Mouse (Mus musculus) thymus, adult 2 months (tissue): ENCODE measurements around the gene Hoxa5. TPM values are rescaled to one million over a fixed set of nuclear protein-coding genes. Genes with fewer than 3 reads are reported as not detected.

Source experiments
- DNase-seq: peaks from one replicate; pipeline ENCODE4 v3.0.0; 2021
- H3K27ac ChIP-seq: fragments of 200-500 bp; 2 replicates; pipeline ENCODE4 v1.5.1; 2012; ENCODE audit warnings: low read length, control low read depth; ENCODE audit not compliant: control insufficient read depth, insufficient read depth
- H3K27me3 ChIP-seq: fragments of 200-500 bp; 2 replicates; pipeline ENCODE4 v1.6.1; 2012; ENCODE audit warnings: mild to moderate bottlenecking, low read length, moderate library complexity, mixed read lengths; ENCODE audit not compliant: control insufficient read depth, insufficient read depth
- H3K36me3 ChIP-seq: fragments of 200-500 bp; 2 replicates; pipeline ENCODE4 v1.6.1; 2012; ENCODE audit warnings: mild to moderate bottlenecking, low read length, moderate library complexity; ENCODE audit not compliant: control insufficient read depth, insufficient read depth
- H3K4me1 ChIP-seq: fragments of 200-500 bp; replicated peaks from 2 replicates; pipeline ENCODE4 v1.6.1; 2012; ENCODE audit warnings: low read length; ENCODE audit not compliant: control insufficient read depth, insufficient read depth
- H3K4me3 ChIP-seq: fragments of 200-500 bp; 2 replicates; pipeline ENCODE4 v1.5.1; 2012; ENCODE audit warnings: mild to moderate bottlenecking, low read length, control low read depth, moderate library complexity; ENCODE audit not compliant: control insufficient read depth, insufficient read depth
- CTCF ChIP-seq: fragments of 200-500 bp; IDR thresholded peaks from 2 replicates; pipeline ENCODE4 v1.5.1; 2012; ENCODE audit warnings: mild to moderate bottlenecking, control low read depth, low read length, moderate library complexity, borderline replicate concordance; ENCODE audit not compliant: control insufficient read depth, poor library complexity, insufficient read depth; ENCODE audit errors: extremely low read depth
- POLR2A ChIP-seq: fragments of 200-500 bp; IDR thresholded peaks from 2 replicates; pipeline ENCODE4 v1.6.1; 2012; ENCODE audit warnings: mild to moderate bottlenecking, low read length, control low read depth, moderate library complexity; ENCODE audit not compliant: control insufficient read depth, poor library complexity, insufficient read depth; ENCODE audit errors: extremely low read depth
- WGBS: fragments of 180-500 bp; shearing (Covaris S2); methylation state at CpG from one replicate; pipeline ENCODE4 v1.1.7; 2018; 5-methylcytosine and 5-hydroxymethylcytosine counted together
- polyA plus RNA-seq: library from polyadenylated mRNA; depleted of rRNA; stranded (reverse); fragments of >200 nt; gene quantifications from 2 replicates; pipeline ENCODE4 v1.2.3, GENCODE M21; 2012

Gene Hoxa5
- polyA plus RNA-seq, 1 experiment = 1.1 TPM

DNA sequence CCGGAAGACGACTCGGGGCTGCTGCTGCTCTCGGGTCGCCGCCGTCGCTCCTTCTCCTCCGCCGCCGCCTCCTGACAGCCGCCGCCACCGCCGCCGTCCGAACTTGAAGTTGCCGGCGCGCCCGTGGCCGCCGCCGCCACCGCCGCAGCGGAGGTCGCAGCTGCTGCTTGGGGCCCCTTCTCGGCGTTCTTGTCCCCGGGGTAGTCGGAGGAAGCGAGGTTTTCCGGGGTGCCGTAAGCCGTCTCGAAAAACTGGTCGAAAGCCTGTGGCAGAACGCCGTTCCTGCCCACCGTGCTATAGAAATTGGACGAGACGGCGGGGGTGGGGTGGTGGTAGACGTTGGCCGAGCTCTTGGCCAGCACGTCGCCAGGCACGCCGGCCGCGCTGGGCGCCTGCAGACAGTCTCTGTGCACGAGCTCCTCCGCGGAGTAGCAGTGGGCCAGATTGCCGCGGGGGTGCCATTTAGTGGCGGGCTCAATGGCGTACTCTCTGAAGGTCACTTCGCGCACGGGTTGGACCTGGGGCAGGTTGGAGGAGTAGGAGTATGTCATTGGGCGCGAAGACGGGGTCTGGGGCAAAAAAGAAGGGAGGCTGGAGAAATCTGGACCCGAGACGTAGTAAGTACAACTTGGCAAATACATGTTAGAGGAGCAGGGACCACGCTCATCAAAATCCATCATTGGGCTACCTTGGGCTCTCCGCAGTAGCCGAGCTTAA, 40.8 kb upstream of the Hoxa5 start:
- Histone ChIP-seq H3K27me3 (peaks cover 72% of the 10 kb centered on the region), H3K4me3 (no peak overlapping the region), H3K27ac (no peak overlapping the region), H3K4me1 (peaks cover 16% of the 10 kb centered on the region), H3K36me3 (no peaks in the 10 kb centered on the region)
- no peak for TF ChIP-seq CTCF
- no peak for TF ChIP-seq POLR2A
- WGBS = 3% methylated on average over 71 of the region's 71 CpGs
- no peak for DNase-seq

DNA sequence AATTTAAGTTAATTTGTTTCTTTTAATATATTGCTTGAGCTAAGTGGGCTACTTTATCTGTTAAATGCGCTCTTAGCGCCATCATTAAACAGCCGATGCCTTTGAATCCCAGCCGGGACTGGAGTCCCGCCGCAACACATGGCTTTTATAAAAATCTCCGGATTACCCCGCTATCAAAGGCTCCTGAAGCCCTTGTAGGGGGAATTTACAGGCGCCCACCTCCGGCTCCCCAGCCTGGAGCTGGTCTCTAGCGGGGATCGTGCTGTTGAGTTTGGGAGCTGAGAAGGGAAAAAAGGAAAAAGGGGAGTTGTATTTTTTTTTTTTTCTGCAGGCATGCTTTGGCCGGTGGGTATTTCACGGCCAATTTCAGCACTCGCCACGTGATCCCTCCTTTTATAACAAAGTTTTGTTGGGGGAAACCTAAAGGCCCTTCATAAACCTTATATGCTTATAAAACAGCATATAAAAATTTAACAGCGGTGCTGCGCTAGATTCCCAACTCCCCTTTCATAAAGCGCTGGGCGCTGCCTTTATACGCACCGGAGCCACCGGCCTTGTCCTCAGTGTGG, 40.2 kb upstream of the Hoxa5 start:
- Histone ChIP-seq H3K27me3 (peaks cover 72% of the 10 kb centered on the region), H3K4me1 (peaks cover 16% of the 10 kb centered on the region), H3K4me3 (no peak overlapping the region), H3K27ac (no peak overlapping the region), H3K36me3 (no peaks in the 10 kb centered on the region)
- TF ChIP-seq CTCF (no peak), POLR2A (no peak)
- no peak for DNase-seq
- WGBS = 8% methylated on average over 23 of the region's 23 CpGs

DNA sequence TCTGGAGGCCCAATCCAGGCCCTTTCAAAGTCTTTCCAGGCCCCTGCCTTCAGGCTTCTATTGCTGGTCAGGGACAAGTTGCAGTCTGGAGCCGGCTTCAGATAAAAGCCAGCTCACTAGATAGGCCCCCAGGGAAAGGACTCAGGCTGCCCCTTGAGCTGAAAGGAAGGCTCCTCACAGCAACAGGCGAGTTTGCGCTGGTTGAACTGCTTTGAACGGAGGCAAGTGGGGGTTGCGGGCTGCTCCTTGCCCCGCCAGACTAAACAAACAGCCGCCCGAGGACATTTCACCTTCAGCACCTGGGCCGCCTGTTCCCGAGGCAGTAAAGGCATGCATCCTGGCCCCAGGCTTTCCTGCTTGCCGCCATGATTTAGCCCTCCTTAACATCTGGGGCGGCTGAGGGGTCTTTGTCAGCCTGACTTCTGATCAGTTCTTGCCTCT, 39.3 kb upstream of the Hoxa5 start:
- Histone ChIP-seq H3K4me1 (peaks cover 13% of the 10 kb centered on the region), H3K27ac (no peak overlapping the region), H3K36me3 (no peaks in the 10 kb centered on the region), H3K27me3 (peaks cover 69% of the 10 kb centered on the region), H3K4me3 (no peak overlapping the region)
- TF ChIP-seq CTCF (no peak), POLR2A (no peak)
- no peak for DNase-seq
- 20% methylated on average over 12 of the region's 12 CpGs for WGBS

DNA sequence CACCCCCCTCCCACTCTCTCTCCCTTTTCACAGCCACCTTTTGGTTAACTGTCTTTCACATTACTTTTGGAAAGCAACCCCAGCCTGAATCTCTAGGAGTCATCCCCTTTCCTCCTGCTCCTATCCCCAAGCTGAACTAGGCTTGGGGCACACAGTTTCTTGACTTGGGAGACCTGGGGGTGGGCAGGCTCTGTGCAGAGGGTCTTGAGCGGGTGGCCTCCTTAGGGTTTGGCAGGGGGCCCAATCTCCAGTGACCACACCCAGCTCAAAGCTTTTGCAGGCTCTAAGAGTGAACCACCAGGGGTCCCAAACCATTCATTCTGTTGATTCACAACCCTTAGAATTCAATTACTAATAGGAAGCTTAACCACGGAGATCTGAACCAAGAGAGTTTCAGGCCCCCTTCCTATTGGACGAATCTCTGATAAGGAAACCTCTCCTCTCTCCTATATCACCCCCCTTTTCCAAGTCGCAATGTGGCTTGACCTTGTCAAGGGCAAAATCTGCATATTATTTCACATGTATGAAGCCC, 38.5 kb upstream of the Hoxa5 start:
- WGBS = 38% methylated on average over 4 of the region's 4 CpGs
- no peak for DNase-seq
- H3K4me1 ChIP-seq = peaks cover 13% of the 10 kb centered on the region

DNA sequence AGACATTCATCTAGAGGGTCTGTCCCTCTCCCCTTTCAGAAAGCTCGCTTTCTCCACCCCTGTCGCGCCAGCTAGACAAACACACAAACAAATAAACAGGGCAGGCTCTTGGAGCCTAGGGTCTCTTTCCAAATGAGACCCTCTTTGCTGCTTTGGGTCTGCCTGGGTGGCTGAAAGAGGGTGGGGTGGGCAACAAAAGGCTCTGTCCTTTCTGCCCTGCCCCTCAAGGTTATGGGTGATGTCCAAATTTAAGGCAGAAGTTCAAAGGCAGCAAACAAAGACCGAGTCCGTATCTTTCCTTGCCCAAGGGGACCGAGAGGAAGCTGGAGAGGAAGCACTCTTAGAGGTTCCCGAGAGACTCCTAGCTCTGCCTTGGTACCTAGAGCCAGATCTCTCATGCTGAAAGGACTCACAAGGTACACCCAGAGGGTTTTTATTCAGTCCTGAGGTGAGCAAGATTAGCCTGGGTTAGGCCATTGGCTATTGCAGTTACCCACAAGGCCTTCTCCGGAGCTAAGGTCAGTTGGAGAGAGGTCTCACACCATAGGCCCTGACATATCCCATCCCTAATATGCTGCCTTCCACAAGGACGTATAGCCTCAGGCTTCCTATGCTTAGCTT, 36.7 kb upstream of the Hoxa5 start:
- no peak for DNase-seq
- H3K27me3 ChIP-seq = peaks cover 58% of the 10 kb centered on the region
- TF ChIP-seq CTCF (no peak), POLR2A (no peak)
- WGBS = 23% methylated on average over 9 of the region's 9 CpGs
- H3K4me3 ChIP-seq = no peak overlapping the region
- no peak overlapping the region for H3K27ac ChIP-seq
- H3K36me3 ChIP-seq = no peaks in the 10 kb centered on the region
- H3K4me1 ChIP-seq = peaks cover 12% of the 10 kb centered on the region

More for the DNA sequence above, 38.5 kb upstream of the Hoxa5 start:
- H3K27me3 ChIP-seq = peaks cover 65% of the 10 kb centered on the region; the same call in 1 of the 2 replicates
- no peak overlapping the region for H3K27ac ChIP-seq
- TF ChIP-seq POLR2A (no peak), CTCF (no peak)
- no peak overlapping the region for H3K4me3 ChIP-seq
- no peaks in the 10 kb centered on the region for H3K36me3 ChIP-seq

DNA sequence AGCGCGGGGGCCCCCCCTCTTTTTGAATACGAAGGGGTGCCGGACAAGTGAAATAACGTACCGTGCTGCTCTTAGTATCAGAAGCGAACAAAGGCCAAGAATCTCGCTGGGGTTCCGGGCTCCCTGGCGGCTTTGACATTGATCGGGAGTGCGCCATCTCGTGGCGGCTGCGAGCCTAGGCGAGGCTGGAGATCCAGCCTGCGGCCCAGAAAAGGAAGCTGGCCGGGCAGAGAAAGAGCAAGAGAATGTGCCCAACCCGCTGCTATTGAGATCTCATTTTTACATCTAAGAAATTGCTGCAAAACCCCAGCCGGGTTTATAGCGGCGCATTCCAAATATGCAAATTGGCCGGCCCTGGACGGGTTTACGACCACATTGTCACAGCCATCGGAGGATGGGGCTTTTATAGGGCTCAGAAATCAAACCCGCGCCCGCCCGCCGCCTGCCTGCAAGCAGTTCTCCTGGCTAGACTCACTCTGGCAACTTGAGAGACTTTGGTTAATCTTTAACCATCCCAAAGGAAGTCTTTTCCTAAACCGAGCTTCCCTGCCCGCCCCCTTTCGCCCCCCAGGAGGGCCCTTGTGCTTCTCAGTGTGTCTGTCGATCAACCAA, 36.1 kb upstream of the Hoxa5 start, which contains the start of gene Hoxa10:
Gene Hoxa10, minus strand, starts transcription at position 466 of the 612 bp plus-strand sequence.
- H3K4me3 ChIP-seq = no peak within 1 kb of the TSS
- DNase-seq = peak; percentile 81
- H3K27me3 ChIP-seq = peaks cover 54% of the 10 kb centered on the region
- no peaks in the 10 kb centered on the region for H3K36me3 ChIP-seq
- peaks cover 8% of the 10 kb centered on the region for H3K4me1 ChIP-seq
- no peak within 1 kb of the TSS for H3K27ac ChIP-seq
- WGBS = 6% methylated on average over 35 of the region's 35 CpGs
- TF ChIP-seq CTCF = peak; percentile 95
- no peak for TF ChIP-seq POLR2A
